Mouse (Mus musculus): ENCODE results near the gene Bad. TPM values are rescaled to one million over a fixed set of nuclear protein-coding genes. Genes with fewer than 3 reads are reported as not detected.

The Bad gene
- polyA plus RNA-seq, 1 experiment from 2014 or later: 90.3 TPM

- H3K27me3 ChIP-seq: no peaks in the 10 kb centered on the region
- H3K27ac ChIP-seq (replicated peaks): peak within 1 kb of the TSS; percentile 52
- H3K4me2 ChIP-seq (replicated peaks): peak within 1 kb of the TSS; percentile 89
- H3K4me3 ChIP-seq (replicated peaks): peak within 1 kb of the TSS; percentile 58
- H3K36me3 ChIP-seq: no peaks in the 10 kb centered on the region
- peak within 1 kb of the TSS; percentile 44 for H3K9ac ChIP-seq
- WGBS: 2% methylated on average over 37 of the region's 37 CpGs
- H3K9me3 ChIP-seq (replicated peaks): no peaks in the 10 kb centered on the region
- ATAC-seq (ENCODE audit: insufficient number of reproducible peaks, low FRiP score, low TSS enrichment, low read depth): peak; percentile 94
- H3K4me1 ChIP-seq: peaks cover 53% of the 10 kb centered on the region
Measured at GRCm38 (mm10) chr19:6992011-6992858, 50.6 kb downstream of the Bad start, which contains the start of gene Dnajc4. TSS of gene Dnajc4 (minus strand) at chr19:6992572.

GRCm38 (mm10) chr19:6993011-6993770 is 51.5 kb downstream of the Bad start:
- Histone ChIP-seq H3K4me1 (peaks cover 55% of the 10 kb centered on the region), H3K27ac (replicated peaks) (peak overlapping the region; percentile 48; the same call in 1 of the 2 replicates), H3K36me3 (no peaks in the 10 kb centered on the region), H3K27me3 (no peaks in the 10 kb centered on the region), H3K9me3 (replicated peaks) (no peaks in the 10 kb centered on the region), H3K9ac (peak overlapping the region; percentile 39), H3K4me2 (replicated peaks) (peak overlapping the region; percentile 89), H3K4me3 (replicated peaks) (peak overlapping the region; percentile 58)
- WGBS: 57% methylated on average over 14 of the region's 14 CpGs
- no peak for ATAC-seq (ENCODE audit: insufficient number of reproducible peaks, low FRiP score, low TSS enrichment, low read depth)

- Histone ChIP-seq H3K27me3 (no peaks in the 10 kb centered on the region), H3K27ac (replicated peaks) (no peak overlapping the region), H3K4me2 (replicated peaks) (no peak overlapping the region), H3K36me3 (peaks cover 7% of the 10 kb centered on the region), H3K4me1 (peaks cover 52% of the 10 kb centered on the region), H3K9ac (no peak overlapping the region), H3K4me3 (replicated peaks) (no peak overlapping the region), H3K9me3 (replicated peaks) (no peaks in the 10 kb centered on the region)
- 90% methylated on average over 8 of the region's 8 CpGs for WGBS
- no peak for ATAC-seq (ENCODE audit: insufficient number of reproducible peaks, low FRiP score, low TSS enrichment, low read depth)
Measured at GRCm38 (mm10) chr19:6994002-6994401, 52.3 kb downstream of the Bad start.

GRCm38 (mm10) chr19:6994489-6994888 is 52.8 kb downstream of the Bad start:
- no peak for ATAC-seq (ENCODE audit: insufficient number of reproducible peaks, low FRiP score, low TSS enrichment, low read depth)
- H3K4me1 ChIP-seq: peaks cover 52% of the 10 kb centered on the region
- H3K27ac ChIP-seq (replicated peaks): no peak overlapping the region
- 81% methylated on average over 8 of the region's 8 CpGs for WGBS
- peaks cover 12% of the 10 kb centered on the region for H3K36me3 ChIP-seq
- H3K9me3 ChIP-seq (replicated peaks): no peaks in the 10 kb centered on the region
- no peak overlapping the region for H3K9ac ChIP-seq
- H3K4me3 ChIP-seq (replicated peaks): peak overlapping the region; percentile 53; the same call in 1 of the 2 replicates
- 0 out of 2 replicates have a peak overlapping the region, but pooled peaks have one; percentile 76 for H3K4me2 ChIP-seq (replicated peaks)
- H3K27me3 ChIP-seq: no peaks in the 10 kb centered on the region

- H3K4me3 ChIP-seq (replicated peaks): peak overlapping the region; percentile 53
- H3K9me3 ChIP-seq (replicated peaks): no peaks in the 10 kb centered on the region
- ATAC-seq (ENCODE audit: insufficient number of reproducible peaks, low FRiP score, low TSS enrichment, low read depth): no peak
- no peaks in the 10 kb centered on the region for H3K27me3 ChIP-seq
- H3K4me2 ChIP-seq (replicated peaks): peak overlapping the region; percentile 76
- peak overlapping the region; percentile 59 for H3K9ac ChIP-seq
- peaks cover 52% of the 10 kb centered on the region for H3K4me1 ChIP-seq
- H3K27ac ChIP-seq (replicated peaks): peak overlapping the region; percentile 34; the same call in 1 of the 2 replicates
- WGBS: 41% methylated on average over 21 of the region's 21 CpGs
- peaks cover 20% of the 10 kb centered on the region for H3K36me3 ChIP-seq
Measured at GRCm38 (mm10) chr19:6995255-6995991, 53.8 kb downstream of the Bad start.

- peak within 1 kb of the TSS; percentile 76 for H3K4me2 ChIP-seq (replicated peaks)
- WGBS: under 1% methylated on average over 24 of the region's 24 CpGs
- peaks cover 21% of the 10 kb centered on the region for H3K36me3 ChIP-seq
- peak; percentile 74 for ATAC-seq (ENCODE audit: insufficient number of reproducible peaks, low FRiP score, low TSS enrichment, low read depth)
- no peaks in the 10 kb centered on the region for H3K9me3 ChIP-seq (replicated peaks)
- peak within 1 kb of the TSS; percentile 59 for H3K9ac ChIP-seq
- no peaks in the 10 kb centered on the region for H3K27me3 ChIP-seq
- peak within 1 kb of the TSS; percentile 53 for H3K4me3 ChIP-seq (replicated peaks)
- H3K4me1 ChIP-seq: peaks cover 47% of the 10 kb centered on the region
- peak within 1 kb of the TSS; percentile 68 for H3K27ac ChIP-seq (replicated peaks)
Measured at GRCm38 (mm10) chr19:6996006-6996405, 54.3 kb downstream of the Bad start, which contains the start of the genes Nudt22 and Trpt1. TSS of gene Nudt22 (minus strand) at chr19:6996117. TSS of gene Trpt1 (plus strand) at chr19:6996131.

DNA sequence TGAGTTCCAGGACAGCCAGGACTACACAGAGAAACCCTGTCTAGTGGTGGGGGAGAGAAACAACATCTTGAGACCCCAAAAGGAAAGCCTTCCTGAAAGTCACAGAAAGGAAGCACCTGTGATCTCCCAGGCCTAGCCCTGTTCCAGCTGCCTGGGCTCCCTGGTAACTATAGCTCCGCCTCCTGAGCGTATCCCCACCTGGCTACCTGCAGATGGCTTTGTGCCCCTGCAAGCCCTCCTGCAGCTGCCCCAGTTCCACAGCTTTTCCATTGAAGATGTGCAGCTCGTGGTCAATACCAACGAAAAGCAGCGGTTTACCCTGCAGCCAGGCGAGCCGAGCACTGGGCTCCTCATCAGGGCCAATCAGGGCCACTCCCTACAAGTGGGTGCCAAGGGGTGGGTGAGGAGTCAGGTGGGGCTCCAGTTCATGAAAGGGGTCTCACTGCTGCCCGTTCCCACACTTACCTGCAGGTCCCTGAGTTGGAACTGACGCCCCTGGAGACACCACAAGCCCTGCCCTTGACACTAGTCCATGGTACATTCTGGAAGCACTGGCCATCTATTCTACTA is 56.1 kb downstream of the Bad start:
- ATAC-seq (ENCODE audit: insufficient number of reproducible peaks, low FRiP score, low TSS enrichment, low read depth): no peak
- H3K27ac ChIP-seq (replicated peaks): no peak overlapping the region
- peaks cover 21% of the 10 kb centered on the region for H3K36me3 ChIP-seq
- H3K4me1 ChIP-seq: peaks cover 37% of the 10 kb centered on the region
- WGBS: 80% methylated on average over 9 of the region's 9 CpGs
- no peak overlapping the region for H3K4me3 ChIP-seq (replicated peaks)
- H3K27me3 ChIP-seq: no peaks in the 10 kb centered on the region
- H3K4me2 ChIP-seq (replicated peaks): no peak overlapping the region
- H3K9ac ChIP-seq: no peak overlapping the region
- H3K9me3 ChIP-seq (replicated peaks): no peaks in the 10 kb centered on the region

DNA sequence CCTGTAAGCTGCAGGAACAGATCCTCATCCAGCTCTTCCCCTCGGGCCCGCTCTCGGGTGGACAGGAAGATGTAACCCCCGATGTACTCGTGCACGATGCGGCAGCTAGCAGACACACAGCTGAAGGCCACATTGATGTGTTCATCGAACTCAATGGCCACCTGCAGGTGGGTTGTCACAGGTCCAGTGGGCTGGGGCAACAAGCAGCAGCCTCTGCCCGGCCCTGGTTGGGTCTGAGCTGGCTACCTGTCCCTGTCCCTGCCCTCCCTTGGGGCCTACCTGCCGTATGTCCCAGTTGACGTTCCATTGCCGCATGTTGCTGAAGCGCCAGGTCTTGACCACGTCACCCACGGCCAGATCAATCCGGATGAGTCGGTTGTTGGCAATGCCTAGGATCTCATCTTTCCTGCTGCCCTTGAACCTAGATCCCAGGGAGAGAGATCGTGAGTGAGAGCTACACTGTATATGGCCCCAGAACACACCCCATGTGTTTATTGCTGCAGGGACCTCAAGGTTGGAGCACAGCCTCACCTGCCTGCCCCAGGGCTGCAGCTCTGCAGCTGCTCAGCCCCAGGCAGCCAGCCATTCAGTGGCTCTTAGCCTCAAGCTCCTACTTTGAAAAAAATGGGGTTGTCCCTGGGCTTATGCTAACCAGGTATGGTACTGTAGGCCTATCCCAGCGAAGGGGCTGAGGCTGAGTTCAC is 57.9 kb downstream of the Bad start:
- ATAC-seq (ENCODE audit: insufficient number of reproducible peaks, low FRiP score, low TSS enrichment, low read depth): no peak
- Histone ChIP-seq H3K4me3 (replicated peaks) (no peak overlapping the region), H3K27me3 (no peaks in the 10 kb centered on the region), H3K4me2 (replicated peaks) (no peak overlapping the region), H3K9me3 (replicated peaks) (no peaks in the 10 kb centered on the region), H3K4me1 (peaks cover 30% of the 10 kb centered on the region), H3K36me3 (peaks cover 21% of the 10 kb centered on the region), H3K9ac (no peak overlapping the region), H3K27ac (replicated peaks) (no peak overlapping the region)
- 93% methylated on average over 19 of the region's 19 CpGs for WGBS
